Mouse (Mus musculus): ENCODE measurements at regions not wholly inside any gene's neighbourhood (a gene's known extent, or its start where the extent isn't known, plus 50 kb on each side); places are given as distances from the start of the nearest gene placed in this dataset.

GRCm38 (mm10) chr2:48315306-48315705 lies 498.6 kb upstream of the Acvr2a start:
- Histone ChIP-seq H3K9me3 (replicated peaks; ENCODE audit: control insufficient read depth, low read length) (no peaks in the 10 kb centered on the region), H3K36me3 (ENCODE audit: control insufficient read depth, insufficient read depth) (no peaks in the 10 kb centered on the region), H3K4me2 (ENCODE audit: low read depth, low read length) (no peak overlapping the region), H3K27ac (ENCODE audit: low read length) (no peak overlapping the region), H3K4me1 (ENCODE audit: control insufficient read depth, low read depth, low read length) (no peaks in the 10 kb centered on the region), H3K4me3 (ENCODE audit: low read depth, low read length) (no peak overlapping the region), H3K9ac (ENCODE audit: low read depth, low read length) (no peak overlapping the region), H3K27me3 (ENCODE audit: control insufficient read depth, insufficient read depth, low read depth, low read length) (no peaks in the 10 kb centered on the region)
- no peak for ATAC-seq (ENCODE audit: low read depth)
- WGBS (ENCODE audit: insufficient replicate concordance), result 50% methylated on average over 3 of the region's 3 CpGs

- H3K4me2 ChIP-seq (ENCODE audit: low read depth, low read length), result no peak overlapping the region
- no peaks in the 10 kb centered on the region for H3K9me3 ChIP-seq (replicated peaks; ENCODE audit: control insufficient read depth, low read length)
- no peaks in the 10 kb centered on the region for H3K4me1 ChIP-seq (ENCODE audit: control insufficient read depth, low read depth, low read length)
- no peaks in the 10 kb centered on the region for H3K27me3 ChIP-seq (ENCODE audit: control insufficient read depth, insufficient read depth, low read depth, low read length)
- no peak for ATAC-seq (ENCODE audit: low read depth)
- H3K4me3 ChIP-seq (ENCODE audit: low read depth, low read length), result no peak overlapping the region
- 66% methylated on average over 8 of the region's 8 CpGs for WGBS (ENCODE audit: insufficient replicate concordance)
- no peaks in the 10 kb centered on the region for H3K36me3 ChIP-seq (ENCODE audit: control insufficient read depth, insufficient read depth)
- H3K9ac ChIP-seq (ENCODE audit: low read depth, low read length), result no peak overlapping the region
- H3K27ac ChIP-seq (ENCODE audit: low read length), result no peak overlapping the region
Measured at GRCm38 (mm10) chr2:48316180-48316889, 497.6 kb upstream of the Acvr2a start.

- Histone ChIP-seq H3K9me3 (replicated peaks; ENCODE audit: control insufficient read depth, low read length) (no peaks in the 10 kb centered on the region), H3K4me3 (ENCODE audit: low read depth, low read length) (no peak overlapping the region), H3K27ac (ENCODE audit: low read length) (no peak overlapping the region), H3K36me3 (ENCODE audit: control insufficient read depth, insufficient read depth) (no peaks in the 10 kb centered on the region), H3K9ac (ENCODE audit: low read depth, low read length) (no peak overlapping the region), H3K4me1 (ENCODE audit: control insufficient read depth, low read depth, low read length) (no peaks in the 10 kb centered on the region), H3K27me3 (ENCODE audit: control insufficient read depth, insufficient read depth, low read depth, low read length) (no peaks in the 10 kb centered on the region), H3K4me2 (ENCODE audit: low read depth, low read length) (no peak overlapping the region)
- 70% methylated on average over 7 of the region's 7 CpGs for WGBS (ENCODE audit: insufficient replicate concordance)
- no peak for ATAC-seq (ENCODE audit: low read depth)
Measured at GRCm38 (mm10) chr2:48317821-48318220, 496.1 kb upstream of the Acvr2a start.

- no peak overlapping the region for H3K27ac ChIP-seq (ENCODE audit: low read length)
- no peak for ATAC-seq (ENCODE audit: low read depth)
- H3K4me1 ChIP-seq (ENCODE audit: control insufficient read depth, low read depth, low read length), result no peaks in the 10 kb centered on the region
Measured at GRCm38 (mm10) chr2:48318384-48319030, 495.4 kb upstream of the Acvr2a start.

GRCm38 (mm10) chr2:48321471-48321870 lies 492.4 kb upstream of the Acvr2a start:
- Histone ChIP-seq H3K36me3 (ENCODE audit: control insufficient read depth, insufficient read depth) (no peaks in the 10 kb centered on the region), H3K9me3 (replicated peaks; ENCODE audit: control insufficient read depth, low read length) (no peaks in the 10 kb centered on the region), H3K27me3 (ENCODE audit: control insufficient read depth, insufficient read depth, low read depth, low read length) (no peaks in the 10 kb centered on the region), H3K9ac (ENCODE audit: low read depth, low read length) (no peak overlapping the region), H3K4me3 (ENCODE audit: low read depth, low read length) (no peak overlapping the region), H3K4me1 (ENCODE audit: control insufficient read depth, low read depth, low read length) (no peaks in the 10 kb centered on the region), H3K4me2 (ENCODE audit: low read depth, low read length) (no peak overlapping the region), H3K27ac (ENCODE audit: low read length) (no peak overlapping the region)
- no peak for ATAC-seq (ENCODE audit: low read depth)
- WGBS (ENCODE audit: insufficient replicate concordance), result 66% methylated on average over 4 of the region's 4 CpGs

More at GRCm38 (mm10) chr2:48318384-48319030, 495.4 kb upstream of the Acvr2a start:
- WGBS (ENCODE audit: insufficient replicate concordance), result 41% methylated on average over 8 of the region's 8 CpGs
- no peak overlapping the region for H3K9ac ChIP-seq (ENCODE audit: low read depth, low read length)
- no peak overlapping the region for H3K4me3 ChIP-seq (ENCODE audit: low read depth, low read length)
- H3K36me3 ChIP-seq (ENCODE audit: control insufficient read depth, insufficient read depth), result no peaks in the 10 kb centered on the region
- no peaks in the 10 kb centered on the region for H3K27me3 ChIP-seq (ENCODE audit: control insufficient read depth, insufficient read depth, low read depth, low read length)
- H3K9me3 ChIP-seq (replicated peaks; ENCODE audit: control insufficient read depth, low read length), result no peaks in the 10 kb centered on the region
- H3K4me2 ChIP-seq (ENCODE audit: low read depth, low read length), result no peak overlapping the region

- Histone ChIP-seq H3K9me3 (replicated peaks; ENCODE audit: control insufficient read depth, low read length) (no peaks in the 10 kb centered on the region), H3K9ac (ENCODE audit: low read depth, low read length) (no peak overlapping the region), H3K27ac (ENCODE audit: low read length) (no peak overlapping the region), H3K36me3 (ENCODE audit: control insufficient read depth, insufficient read depth) (no peaks in the 10 kb centered on the region), H3K4me2 (ENCODE audit: low read depth, low read length) (no peak overlapping the region), H3K4me1 (ENCODE audit: control insufficient read depth, low read depth, low read length) (no peaks in the 10 kb centered on the region), H3K4me3 (ENCODE audit: low read depth, low read length) (no peak overlapping the region), H3K27me3 (ENCODE audit: control insufficient read depth, insufficient read depth, low read depth, low read length) (no peaks in the 10 kb centered on the region)
- ATAC-seq (ENCODE audit: low read depth), result no peak
- 48% methylated on average over 5 of the region's 5 CpGs for WGBS (ENCODE audit: insufficient replicate concordance)
Measured at GRCm38 (mm10) chr2:48322278-48322677, 491.6 kb upstream of the Acvr2a start.

- Histone ChIP-seq H3K4me1 (ENCODE audit: control insufficient read depth, low read depth, low read length) (no peaks in the 10 kb centered on the region), H3K27me3 (ENCODE audit: control insufficient read depth, insufficient read depth, low read depth, low read length) (no peaks in the 10 kb centered on the region), H3K27ac (ENCODE audit: low read length) (no peak overlapping the region), H3K9ac (ENCODE audit: low read depth, low read length) (no peak overlapping the region), H3K9me3 (replicated peaks; ENCODE audit: control insufficient read depth, low read length) (no peaks in the 10 kb centered on the region), H3K4me2 (ENCODE audit: low read depth, low read length) (no peak overlapping the region), H3K4me3 (ENCODE audit: low read depth, low read length) (no peak overlapping the region), H3K36me3 (ENCODE audit: control insufficient read depth, insufficient read depth) (no peaks in the 10 kb centered on the region)
- no peak for ATAC-seq (ENCODE audit: low read depth)
Measured at GRCm38 (mm10) chr2:48328204-48328603, 485.7 kb upstream of the Acvr2a start.

GRCm38 (mm10) chr2:48332783-48333182 lies 481.1 kb upstream of the Acvr2a start:
- Histone ChIP-seq H3K27me3 (ENCODE audit: control insufficient read depth, insufficient read depth, low read depth, low read length) (no peaks in the 10 kb centered on the region), H3K9me3 (replicated peaks; ENCODE audit: control insufficient read depth, low read length) (no peaks in the 10 kb centered on the region), H3K36me3 (ENCODE audit: control insufficient read depth, insufficient read depth) (no peaks in the 10 kb centered on the region), H3K27ac (ENCODE audit: low read length) (no peak overlapping the region), H3K4me3 (ENCODE audit: low read depth, low read length) (peak overlapping the region; percentile 31; the same call in 1 of the 2 replicates), H3K9ac (ENCODE audit: low read depth, low read length) (no peak overlapping the region), H3K4me1 (ENCODE audit: control insufficient read depth, low read depth, low read length) (no peaks in the 10 kb centered on the region), H3K4me2 (ENCODE audit: low read depth, low read length) (peak overlapping the region; percentile 14; the same call in 1 of the 2 replicates)
- no peak for ATAC-seq (ENCODE audit: low read depth)
- 29% methylated on average over 10 of the region's 10 CpGs for WGBS (ENCODE audit: insufficient replicate concordance)

GRCm38 (mm10) chr2:48348021-48348420 lies 465.9 kb upstream of the Acvr2a start:
- no peak for ATAC-seq (ENCODE audit: low read depth)
- no peaks in the 10 kb centered on the region for H3K27me3 ChIP-seq (ENCODE audit: control insufficient read depth, insufficient read depth, low read depth, low read length)
- H3K4me2 ChIP-seq (ENCODE audit: low read depth, low read length), result no peak overlapping the region
- no peak overlapping the region for H3K27ac ChIP-seq (ENCODE audit: low read length)
- H3K4me3 ChIP-seq (ENCODE audit: low read depth, low read length), result no peak overlapping the region
- WGBS (ENCODE audit: insufficient replicate concordance), result 64% methylated on average over 4 of the region's 4 CpGs
- no peaks in the 10 kb centered on the region for H3K4me1 ChIP-seq (ENCODE audit: control insufficient read depth, low read depth, low read length)
- no peak overlapping the region for H3K9ac ChIP-seq (ENCODE audit: low read depth, low read length)
- no peaks in the 10 kb centered on the region for H3K9me3 ChIP-seq (replicated peaks; ENCODE audit: control insufficient read depth, low read length)
- H3K36me3 ChIP-seq (ENCODE audit: control insufficient read depth, insufficient read depth), result no peaks in the 10 kb centered on the region

Measured in liver, embryonic 16.5 days (tissue).